Mouse (Mus musculus) natural killer cell, adult 2 months (primary cell): ENCODE data around the gene Gm49776.

Experiments used
- DNase-seq, 2 experiments: peaks; one replicate each; pipeline ENCODE4 v3.0.0; 2022; ENCODE audit warnings: low spot score in 2 of 2

Gene Gm49776

DNA sequence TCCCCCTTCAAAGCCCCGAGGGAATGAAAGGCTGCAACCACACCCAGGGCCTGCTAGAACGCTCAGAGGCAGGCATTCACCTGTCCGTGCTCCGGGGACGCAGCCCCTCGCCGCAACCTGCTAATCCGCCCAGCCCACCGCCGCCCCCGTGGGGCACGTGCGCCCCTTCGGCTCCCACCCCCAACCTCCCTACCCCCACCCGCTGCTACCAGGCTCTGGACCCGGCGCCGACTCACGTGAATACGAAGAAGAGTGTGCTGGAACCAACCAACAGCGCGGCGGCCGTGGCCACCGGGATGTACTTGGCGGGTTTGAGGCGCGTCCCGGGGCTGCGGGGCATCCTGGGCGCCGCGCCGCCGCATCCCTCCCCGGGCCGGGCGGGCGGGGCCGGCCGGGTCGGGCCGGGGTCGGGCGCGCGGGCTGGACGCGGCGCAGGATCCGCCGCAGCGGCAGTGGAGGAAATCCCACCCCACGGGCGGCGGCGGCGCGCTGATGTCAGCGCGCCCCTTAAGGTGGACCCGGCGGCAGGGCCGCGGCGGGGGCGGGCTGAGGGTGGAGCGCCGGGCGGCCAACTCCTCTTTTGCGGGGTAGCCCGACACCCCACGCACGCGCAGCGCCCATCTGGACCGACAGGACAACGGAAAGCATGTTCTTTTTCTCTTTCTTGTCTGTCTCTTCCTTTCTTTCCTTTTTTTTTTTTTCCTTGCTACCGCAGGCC, 23.3 kb downstream of the Gm49776 start, which contains the start of gene Zdhhc8:
Zdhhc8 (minus strand) TSS at position 466 of the 718 bp plus-strand sequence.
- peak in 1 of 2 experiments; percentile 21 for DNase-seq

DNA sequence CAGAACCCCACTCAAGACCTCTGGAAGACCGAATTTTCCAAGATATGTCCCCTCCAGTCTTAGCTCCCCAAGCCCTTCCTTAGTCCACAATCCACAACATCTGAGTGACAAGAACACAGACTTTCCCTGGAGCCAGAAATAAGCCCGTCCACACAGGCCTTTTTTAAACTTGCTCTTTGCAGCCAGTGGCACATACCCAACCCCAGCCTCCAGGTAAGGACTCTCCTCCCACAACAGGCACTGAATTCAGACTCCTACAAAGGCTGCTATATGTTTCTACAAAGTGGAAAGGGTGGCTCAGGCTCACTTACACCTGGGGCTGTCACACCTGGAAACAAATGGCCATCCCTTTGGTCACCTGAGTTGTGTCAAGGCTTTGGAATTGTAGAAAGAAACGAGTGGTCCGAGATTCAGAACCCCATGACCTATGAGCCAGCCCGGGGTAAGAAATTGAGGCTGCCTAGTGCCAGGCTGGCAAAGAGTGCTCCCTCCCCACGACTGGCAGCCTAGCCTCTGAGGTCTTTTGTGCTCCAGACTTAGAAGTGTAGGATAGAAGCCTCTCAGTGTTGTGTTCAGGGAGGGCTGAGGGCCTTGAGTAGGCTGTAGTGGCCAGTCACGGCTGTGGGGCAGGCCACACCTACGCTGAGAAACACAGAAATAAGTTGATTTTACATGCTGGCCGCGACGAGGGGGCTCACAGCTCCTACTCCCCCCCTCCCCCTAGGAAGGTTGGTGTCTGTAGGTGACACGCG, 24.0 kb downstream of the Gm49776 start:
- DNase-seq: no peak

DNA sequence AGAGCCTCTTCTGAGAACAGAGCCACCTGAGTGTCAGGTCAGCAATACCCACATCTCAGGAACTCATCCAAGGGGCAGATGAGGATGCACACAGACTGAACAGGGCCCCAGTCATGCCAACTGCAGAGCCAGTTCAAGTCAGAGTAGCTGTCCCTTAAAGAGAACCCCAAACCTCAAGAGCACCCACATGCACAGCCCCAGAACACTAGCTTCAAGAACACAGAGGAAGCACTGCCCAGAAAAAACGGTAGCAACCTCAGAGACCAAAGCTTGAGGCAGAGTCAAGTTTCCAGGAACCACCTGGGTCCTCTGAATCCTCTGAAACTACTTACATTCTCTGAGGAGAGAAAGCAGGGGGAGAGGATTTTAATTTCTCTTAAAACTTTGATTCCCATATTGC, 24.7 kb downstream of the Gm49776 start:
- DNase-seq: no peak

- DNase-seq: no peak
These were observed 26.7 kb downstream of the Gm49776 start for GRCm38 (mm10) chr16:18231451-18231850.

DNA sequence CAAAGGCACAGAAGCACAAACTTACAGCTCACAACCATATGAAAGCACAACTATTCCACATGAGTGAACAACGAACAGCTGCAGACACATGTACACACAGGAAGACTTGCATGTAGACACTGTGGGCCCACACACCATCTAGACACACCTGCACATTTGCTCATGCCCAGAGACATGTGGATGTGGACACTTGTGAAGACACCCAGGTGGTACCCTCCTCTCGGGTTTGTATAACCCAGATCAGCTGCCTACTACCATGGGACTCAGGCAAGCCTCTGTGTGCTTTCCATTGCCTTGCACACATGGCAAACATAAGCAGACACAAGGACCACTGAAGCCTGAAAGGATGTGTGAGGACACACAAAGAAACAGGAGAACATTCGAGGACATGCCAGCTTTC, 27.1 kb downstream of the Gm49776 start:
- no peak for DNase-seq

DNA sequence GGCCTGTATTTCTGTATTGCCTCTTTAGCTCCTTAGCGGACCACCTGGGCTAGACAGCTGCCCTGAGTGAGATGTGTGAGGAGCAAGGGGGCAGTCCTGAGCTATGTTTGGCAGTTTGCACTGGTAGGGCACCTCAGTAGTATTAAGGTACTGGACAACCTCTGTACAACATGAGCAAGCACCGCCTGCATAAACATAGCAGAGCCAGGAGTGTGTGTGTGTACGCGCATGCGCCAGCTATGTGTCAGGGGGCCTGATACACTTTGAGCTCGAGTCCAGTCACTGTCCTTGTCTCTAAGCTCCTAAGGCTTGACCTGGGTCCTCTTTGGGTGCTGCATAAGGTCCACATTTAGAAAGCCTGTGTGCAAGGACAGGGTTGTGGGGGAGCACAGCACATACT, 27.5 kb downstream of the Gm49776 start:
- DNase-seq: no peak

DNA sequence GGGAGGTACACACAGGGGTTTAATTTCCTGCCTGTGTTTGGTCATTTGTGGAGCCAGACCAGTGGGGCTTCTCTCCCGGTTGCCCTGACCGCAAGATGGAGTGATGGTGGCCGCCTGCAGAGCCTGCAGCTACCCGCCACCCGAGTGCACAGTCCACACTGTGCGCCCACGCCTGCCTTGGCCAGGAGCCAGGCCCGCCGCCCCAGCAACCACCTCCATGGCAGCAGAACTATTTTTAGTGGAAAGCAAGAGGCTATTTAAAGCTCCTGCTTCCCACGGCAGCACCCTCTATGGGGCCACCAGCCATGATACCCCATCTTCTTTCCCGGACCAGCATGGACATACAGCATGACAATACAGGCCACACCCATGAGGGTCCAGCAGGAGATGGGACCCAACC, 28.5 kb downstream of the Gm49776 start:
- no peak for DNase-seq

DNA sequence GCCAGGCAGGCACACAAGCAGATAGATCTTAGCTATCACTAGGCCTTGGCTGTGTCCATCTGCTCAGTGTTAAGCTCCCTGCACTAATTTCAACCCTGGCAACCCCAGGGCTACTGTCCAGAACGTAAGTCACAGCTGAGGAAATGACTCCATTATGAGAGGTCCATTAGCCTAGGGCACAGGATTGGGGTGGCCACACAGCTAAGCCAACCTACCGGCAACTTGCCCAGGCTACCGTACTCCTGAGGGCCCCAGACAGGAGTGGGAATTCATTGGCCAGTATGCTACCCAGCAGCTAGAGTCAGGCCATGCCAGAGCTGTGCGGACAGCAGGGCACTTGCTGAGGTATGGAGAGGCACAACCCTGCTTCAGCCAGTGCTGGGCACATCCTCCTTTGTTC, 29.3 kb downstream of the Gm49776 start:
- no peak for DNase-seq

- DNase-seq: no peak
These were observed 30.2 kb downstream of the Gm49776 start for GRCm38 (mm10) chr16:18227897-18228422.

GRCm38 (mm10) chr16:18227187-18227586, 30.9 kb downstream of the Gm49776 start:
- DNase-seq: no peak

- no peak for DNase-seq
These were observed 35.9 kb downstream of the Gm49776 start for GRCm38 (mm10) chr16:18222188-18222587.

- DNase-seq: no peak
These were observed 36.6 kb downstream of the Gm49776 start for GRCm38 (mm10) chr16:18221543-18221898.

DNA sequence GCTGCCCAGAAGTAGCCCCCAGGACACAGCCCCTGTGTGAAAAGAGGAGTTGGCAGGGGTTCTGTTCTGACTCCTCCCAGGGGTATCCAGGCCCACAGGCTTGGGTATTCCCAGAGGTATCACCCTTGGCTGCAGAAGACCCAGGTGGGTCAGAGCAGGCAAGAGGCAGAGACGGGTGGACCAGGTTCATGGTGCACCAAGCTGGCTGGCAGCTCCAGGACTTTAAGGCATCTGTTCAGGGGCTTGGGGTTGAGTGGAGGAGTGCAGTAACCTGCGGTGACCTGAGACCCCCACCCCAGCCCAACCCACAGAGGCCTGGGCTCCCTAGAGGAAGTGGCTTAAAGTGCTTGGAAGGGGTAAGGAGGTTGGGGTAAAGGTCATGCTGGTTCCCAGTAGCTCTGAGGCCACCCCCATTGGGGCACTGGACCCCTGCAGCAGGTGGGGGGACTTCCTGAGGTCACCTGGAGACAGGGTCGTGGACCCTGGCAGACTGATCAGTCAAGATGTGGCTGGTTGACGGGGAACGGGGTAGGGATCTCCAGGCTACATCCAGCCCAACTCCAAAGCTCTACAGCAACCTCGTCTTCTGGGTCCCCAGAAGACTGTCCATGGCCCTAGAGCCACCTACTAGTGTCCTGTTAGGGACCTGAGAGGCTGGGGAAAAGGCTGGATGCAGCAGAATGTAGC, 37.1 kb downstream of the Gm49776 start:
- no peak for DNase-seq

- DNase-seq: peak in 1 of 2 experiments; percentile 24
These were observed 38.1 kb downstream of the Gm49776 start for GRCm38 (mm10) chr16:18220001-18220400.

DNA sequence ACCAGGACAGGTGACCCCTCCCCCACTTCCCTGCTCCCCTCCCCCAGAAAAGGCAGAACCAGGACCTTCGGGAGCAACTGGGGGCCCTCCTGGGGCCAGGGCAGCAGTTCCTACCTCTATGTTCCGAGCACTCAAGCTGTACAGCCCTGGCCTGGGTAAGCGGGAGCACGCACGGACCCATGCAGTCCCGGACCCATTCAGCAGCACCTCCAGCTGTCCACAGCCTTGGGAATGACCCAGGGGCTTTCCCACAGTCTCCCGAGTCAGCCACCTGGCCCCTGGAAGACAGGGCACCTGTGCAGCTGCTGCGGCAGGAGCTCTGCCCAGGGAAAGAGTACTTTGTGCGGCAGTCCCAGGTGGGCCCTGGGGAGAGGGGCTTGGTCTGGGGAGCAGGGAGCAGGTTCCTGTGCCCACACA, 39.5 kb downstream of the Gm49776 start:
- DNase-seq: no peak

- no peak for DNase-seq
These were observed 40.5 kb downstream of the Gm49776 start, which contains the start of gene Ccdc188 for GRCm38 (mm10) chr16:18217579-18217978. Ccdc188 (plus strand) TSS chr16:18217879.

- DNase-seq: no peak
These were observed 43.3 kb downstream of the Gm49776 start for GRCm38 (mm10) chr16:18214858-18215257.

DNA sequence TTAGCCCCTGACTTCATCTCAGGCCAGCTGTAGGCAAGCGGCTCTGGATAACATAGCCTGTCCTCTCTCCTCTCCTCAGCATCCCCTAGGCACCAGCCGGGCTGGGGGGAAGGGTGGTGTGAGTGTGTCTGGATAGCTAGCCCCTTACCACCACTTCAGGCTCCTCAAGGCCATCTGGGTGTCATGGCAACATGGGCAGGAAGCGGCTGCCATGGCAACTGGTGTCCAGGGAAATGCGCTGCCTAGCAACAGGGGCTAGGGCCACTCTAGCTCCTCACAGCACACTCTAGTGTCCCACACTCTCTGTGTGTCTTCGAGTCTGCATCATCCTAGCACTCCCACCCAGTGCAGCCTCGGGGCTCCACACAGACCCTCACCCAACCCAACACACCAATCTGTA, 44.4 kb downstream of the Gm49776 start:
- DNase-seq: no peak

GRCm38 (mm10) chr16:18211417-18212171, 46.5 kb downstream of the Gm49776 start:
- peak; percentile 61 to 75 for DNase-seq

DNA sequence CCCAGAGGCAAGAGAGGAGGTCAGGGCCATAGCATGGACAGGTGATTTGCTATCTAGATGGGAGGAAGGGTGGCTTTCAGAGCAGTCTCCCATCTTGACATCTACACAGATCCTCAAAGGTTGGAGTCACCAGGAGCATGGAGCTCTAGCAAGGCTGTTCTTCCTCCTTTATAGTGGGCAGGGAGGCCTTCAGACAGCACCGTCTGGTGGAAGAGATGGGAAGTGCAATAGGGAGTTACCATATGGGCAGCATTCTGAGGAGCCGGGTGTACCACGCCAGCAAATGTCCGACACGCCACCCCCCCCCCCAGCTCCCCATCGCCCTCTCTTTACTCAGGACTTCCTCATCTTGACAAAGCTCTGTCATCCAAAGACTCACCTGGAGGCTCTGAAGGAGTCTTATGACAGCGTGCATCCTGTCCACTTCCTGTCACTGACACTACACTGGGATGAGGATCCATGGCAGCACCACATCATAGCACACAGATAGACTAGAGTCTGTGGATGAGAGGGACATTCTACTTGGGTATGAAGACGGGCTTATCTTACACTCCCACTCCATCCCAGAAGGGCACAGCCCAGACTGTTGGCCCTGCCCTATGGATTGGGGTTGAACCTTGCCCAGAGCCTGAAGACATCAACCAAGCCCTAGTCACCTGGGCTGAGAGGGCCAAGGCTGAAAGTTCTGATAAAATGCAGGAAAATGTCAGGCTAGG, 47.3 kb downstream of the Gm49776 start:
- peak; percentile 42 to 55 for DNase-seq
